ENCODE assay signal across 20 mouse cellular contexts in the genomic region with DNA sequence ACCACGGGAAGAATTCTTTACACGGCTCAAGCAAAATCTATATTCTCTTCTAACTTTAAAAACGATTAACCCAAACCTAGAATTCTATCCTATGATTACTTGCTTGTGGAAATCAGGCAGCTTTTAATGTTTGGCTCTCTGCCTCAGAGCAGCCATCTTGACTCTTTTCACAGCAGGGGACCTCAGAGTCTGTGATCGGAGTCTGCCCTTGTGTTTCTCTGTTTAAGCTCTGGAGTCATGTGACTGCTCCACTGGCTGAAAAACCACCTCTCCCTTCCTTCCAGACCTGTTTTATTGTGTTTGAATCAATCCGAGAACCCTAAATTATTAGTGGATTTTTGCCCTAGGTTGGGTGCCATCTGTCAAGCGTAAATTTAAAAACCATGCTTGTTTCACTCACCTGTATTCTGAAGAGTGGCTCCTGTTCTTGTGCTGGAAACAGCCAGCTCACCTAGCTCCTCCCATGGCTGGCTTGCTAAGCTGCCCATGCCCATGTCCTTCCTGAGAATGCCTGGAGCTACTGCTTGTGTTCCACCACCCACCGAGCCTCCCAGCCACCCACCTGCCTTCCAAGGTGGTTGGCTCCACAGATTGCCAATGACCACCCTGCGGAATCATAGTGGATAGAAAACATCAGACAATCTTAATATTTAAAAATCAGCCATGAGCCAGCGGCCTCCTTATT.
DNase-seq lines count a peak whose midpoint lies in the region; TF ChIP-seq lines count a peak whose summit lies in the region.
"Had no signal": no experiment of that assay in that cellular context is flagged by ENCODE, and none has a peak within 500 bp of the region (broad histone marks: within the 10 kb centered on the region; RNA-seq: fewer than 3 reads in every experiment).

No protein-coding gene starts in this region.

- DNase-seq in ES-CJ7 (ENCODE audit: low read depth, low spot score) (peak; percentile 76), ES-E14 (ENCODE audit: low read depth, low spot score) (peak; percentile 53), ZHBTc4 (ENCODE audit: low read depth, low spot score) (peak; percentile 85)
- DNase-seq in thymus, postnatal 0 days (ENCODE audit: low spot score), result no peak
- DNase-seq in adrenal gland, postnatal 4 days (ENCODE audit: low spot score in 2 of 2), result no peak
- DNase-seq in gastrocnemius, postnatal 10 days, result no peak
- DNase-seq: adrenal gland, adult 2 months; adrenal gland, postnatal 10 days; adrenal gland, postnatal 25 days; cerebellum, adult 11 months; cerebellum, adult 18-20 months; cerebellum, adult 8-10 months; cerebellum, adult 9-11 months; cerebellum, postnatal 36 days; embryo, embryonic 11 days had no signal

- no peaks in the 10 kb centered on the region for H3K36me3 ChIP-seq in ES-E14 (ENCODE audit: control insufficient read depth, insufficient read depth, low read length, poor library complexity, severe bottlenecking)
- H3K36me3 ChIP-seq: embryonic facial prominence, embryonic 13.5 days; embryonic facial prominence, embryonic 15.5 days; forebrain, embryonic 10.5 days; forebrain, embryonic 12.5 days had no signal

- H3K4me3 ChIP-seq in ES-E14 (ENCODE audit: insufficient read depth in 1 of 2, low read depth in 1 of 2, low read length in 2 of 2, poor library complexity in 1 of 2, severe bottlenecking in 1 of 2), result no peak overlapping the region
- H3K4me3 ChIP-seq: embryonic facial prominence, embryonic 13.5 days; embryonic facial prominence, embryonic 15.5 days; erythroblast, embryonic 14.5 days; forebrain, embryonic 10.5 days; forebrain, embryonic 12.5 days had no signal

- H3K4me1 ChIP-seq in ES-E14 (ENCODE audit: control insufficient read depth in 2 of 2, insufficient read depth in 2 of 2, low read length in 2 of 2, poor library complexity in 1 of 2), result no peaks in the 10 kb centered on the region
- H3K4me1 ChIP-seq: embryonic facial prominence, embryonic 13.5 days; embryonic facial prominence, embryonic 15.5 days; forebrain, embryonic 10.5 days; forebrain, embryonic 12.5 days had no signal

- in situ Hi-C loops in ES-E14 (cut with MboI; ENCODE audit: low sequenced_read_pairs in 2 of 2, unreplicated experiment in 2 of 2), result loop anchor here (10.0 to 25.0 kb wide), 3 partner anchors 143 to 333 kb away; no protein-coding TSS in a partner anchor

- H3K9ac ChIP-seq in ES-E14 (ENCODE audit: insufficient read depth, low read depth, low read length, poor library complexity, severe bottlenecking), result no peak overlapping the region
- H3K9ac ChIP-seq: embryonic facial prominence, embryonic 13.5 days; embryonic facial prominence, embryonic 15.5 days; forebrain, embryonic 12.5 days had no signal

- H3K27ac ChIP-seq in ES-E14 (ENCODE audit: insufficient read depth, low read depth, low read length, poor library complexity, severe bottlenecking), result no peak overlapping the region
- H3K27ac ChIP-seq: embryonic facial prominence, embryonic 13.5 days; embryonic facial prominence, embryonic 15.5 days; forebrain, embryonic 10.5 days; forebrain, embryonic 12.5 days had no signal

- no peaks in the 10 kb centered on the region for H3K9me3 ChIP-seq in ES-E14 (ENCODE audit: control insufficient read depth, insufficient read depth, low read depth, low read length)
- H3K9me3 ChIP-seq: embryonic facial prominence, embryonic 13.5 days; embryonic facial prominence, embryonic 15.5 days; forebrain, embryonic 10.5 days; forebrain, embryonic 12.5 days had no signal

TF ChIP-seq in ES-E14, 5 proteins besides CTCF, POLR2A, EP300 and RAD21:
- TF ChIP-seq CHD2 (IDR thresholded peaks at IDR 0.05; ENCODE audit: low read depth, low read length), result no peak
- no peak for TF ChIP-seq ZC3H11A (IDR thresholded peaks at IDR 0.05; ENCODE audit: borderline replicate concordance, low read depth, low read length)
- no peak for TF ChIP-seq MAFK (IDR thresholded peaks at IDR 0.05; ENCODE audit: insufficient read depth, low read depth, low read length)
- TF ChIP-seq HCFC1 (IDR thresholded peaks at IDR 0.05; ENCODE audit: borderline replicate concordance, insufficient read depth, low read length), result no peak

Comparison
In these comparisons a context has a peak if more than half of its experiments do, and no peak if none do; other contexts are left out.
1. DNase-seq: peak in ES-CJ7 (single experiment), ES-E14 (single experiment) and ZHBTc4 (single experiment); none in thymus, postnatal 0 days (single experiment), adrenal gland, postnatal 4 days (0 of 2) and gastrocnemius, postnatal 10 days (single experiment).